Mouse (Mus musculus) liver, postnatal 0 days (tissue): ENCODE results near the gene Pdlim7.

Source experiments
- CTCF ChIP-seq: sonication (generic); IDR thresholded peaks from 2 replicates; pipeline ENCODE4 v1.5.1; 2016; ENCODE audit warnings: antibody characterized with exemption, low read depth
- EP300 ChIP-seq: IDR thresholded peaks from 2 replicates; pipeline ENCODE4 v1.6.1; 2016; ENCODE audit warnings: antibody characterized with exemption, low read depth, mild to moderate bottlenecking

DNA sequence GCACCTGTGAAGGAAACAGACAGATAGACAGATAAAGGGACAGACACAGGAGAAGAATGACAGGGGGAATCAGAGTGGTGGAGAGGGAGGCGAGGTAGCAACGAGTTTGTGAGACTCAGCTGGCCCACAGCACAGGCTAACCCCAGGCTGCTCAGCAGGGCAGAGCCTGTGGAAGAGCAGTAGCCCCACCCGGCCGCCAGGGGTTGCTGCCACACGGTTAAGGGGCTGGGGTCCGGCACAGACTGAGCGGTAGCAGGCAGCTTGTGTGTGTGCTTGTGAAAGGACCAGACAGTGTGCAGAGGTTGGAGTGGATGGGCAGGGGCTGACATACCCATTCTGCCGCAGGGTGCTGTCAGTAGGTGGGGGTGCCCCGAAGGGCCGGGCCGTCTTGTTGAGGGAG lies 5.6 kb downstream of the Pdlim7 start:
- TF ChIP-seq EP300 (no peak), CTCF (peak; percentile 24)
